Mouse (Mus musculus) CH12.LX (cell line): ENCODE data around the gene Mthfd2.

Experiments
- CTCF ChIP-seq, 2 experiments: IDR thresholded peaks in 1 of 2; conservative IDR thresholded peaks in 1 of 2; 2 replicates each; pipeline ENCODE4 v1.5.1; 2011 to 2012; ENCODE audit warnings: low read depth in 2 of 2, low read length in 2 of 2, improper control_type of control experiment in 1 of 2, inconsistent platforms in 1 of 2, mild to moderate bottlenecking in 1 of 2, moderate library complexity in 1 of 2
- MAFK ChIP-seq: IDR thresholded peaks from 2 replicates; pipeline ENCODE4 v1.6.1; 2011; ENCODE audit warnings: low read length, improper control_type of control experiment; ENCODE audit not compliant: insufficient replicate concordance
- POLR2AphosphoS2 ChIP-seq: IDR thresholded peaks from 2 replicates; pipeline ENCODE4 v1.6.1; 2011; ENCODE audit warnings: low read depth, low read length, improper control_type of control experiment
- SMC3 ChIP-seq: IDR thresholded peaks from 2 replicates; pipeline ENCODE4 v1.6.1; 2011; ENCODE audit warnings: low read depth, low read length, improper control_type of control experiment

DNA sequence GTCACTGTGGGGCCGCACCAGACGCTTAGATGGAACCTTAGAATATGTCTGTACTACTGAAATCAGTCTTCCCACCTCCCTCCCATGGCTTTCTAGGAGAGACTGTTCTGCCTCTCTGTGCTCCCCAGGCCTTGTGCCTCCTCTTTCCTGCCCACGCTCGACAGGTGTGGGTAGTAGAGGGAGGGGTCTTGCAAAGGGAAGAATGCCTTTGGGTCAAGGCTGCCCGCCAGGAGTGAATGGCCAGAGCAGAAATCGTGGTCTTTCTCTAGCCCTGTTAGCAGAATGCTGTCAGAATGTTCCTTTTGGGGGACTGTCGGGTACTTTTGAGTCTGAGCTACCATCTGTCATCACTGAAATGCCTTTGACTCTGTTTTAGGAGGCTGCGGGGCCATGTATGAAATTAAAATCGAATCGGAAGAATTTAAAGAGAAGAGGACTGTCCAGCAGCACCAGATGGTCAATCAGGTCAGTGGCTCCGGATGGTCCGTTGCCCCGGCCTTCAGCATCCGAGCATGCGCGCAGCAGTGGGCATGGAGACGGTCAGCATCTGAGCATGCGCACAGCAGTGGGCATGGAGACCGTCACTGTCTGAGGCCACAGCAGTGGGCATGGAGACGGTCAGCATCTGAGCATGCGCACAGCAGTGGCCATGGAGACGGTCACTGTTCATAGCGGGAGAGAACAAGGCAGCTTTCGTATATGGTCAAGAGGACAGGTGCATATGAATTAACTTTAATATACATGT lies 27.1 kb upstream of the Mthfd2 start:
- TF ChIP-seq POLR2AphosphoS2 = no peak
- TF ChIP-seq CTCF (conservative IDR thresholded peaks at IDR 0.05 in 1 of 2, IDR thresholded peaks at IDR 0.05 in 1 of 2; ENCODE audit: low read depth in 2 of 2, low read length in 2 of 2) = no peak
- TF ChIP-seq SMC3 = no peak
- no peak for TF ChIP-seq MAFK
